Mouse (Mus musculus) bone marrow macrophage, adult 2 months (primary cell): Measurements from ENCODE around the gene Lsamp. TPM values are rescaled to one million over a fixed set of nuclear protein-coding genes. Genes with fewer than 3 reads are reported as not detected.

Source experiments
- H3K27ac ChIP-seq: 2 replicates; pipeline ENCODE4 v1.5.1; 2012; ENCODE audit warnings: low read depth, low read length; ENCODE audit not compliant: insufficient read depth
- H3K4me1 ChIP-seq: 2 replicates; pipeline ENCODE4 v1.6.1; 2012; ENCODE audit warnings: low read length; ENCODE audit not compliant: control insufficient read depth, insufficient read depth
- H3K4me3 ChIP-seq: 2 replicates; pipeline ENCODE4 v1.5.1; 2012; ENCODE audit warnings: mild to moderate bottlenecking, low read length, moderate library complexity; ENCODE audit not compliant: insufficient read depth
- CTCF ChIP-seq: IDR thresholded peaks from 2 replicates; pipeline ENCODE4 v1.5.1; 2012; ENCODE audit warnings: low read depth, mild to moderate bottlenecking, low read length, moderate library complexity
- POLR2A ChIP-seq: IDR thresholded peaks from 2 replicates; pipeline ENCODE4 v1.6.1; 2012; ENCODE audit warnings: mild to moderate bottlenecking, low read depth, low read length, borderline replicate concordance
- polyA plus RNA-seq: library from polyadenylated mRNA; stranded (reverse); fragments of >200 nt; gene quantifications from 2 replicates; pipeline ENCODE4 v1.2.4, GENCODE M21; 2012; ENCODE audit not compliant: missing spikeins, insufficient read depth, insufficient read length

Lsamp gene
- polyA plus RNA-seq, 1 experiment, result not detected

DNA sequence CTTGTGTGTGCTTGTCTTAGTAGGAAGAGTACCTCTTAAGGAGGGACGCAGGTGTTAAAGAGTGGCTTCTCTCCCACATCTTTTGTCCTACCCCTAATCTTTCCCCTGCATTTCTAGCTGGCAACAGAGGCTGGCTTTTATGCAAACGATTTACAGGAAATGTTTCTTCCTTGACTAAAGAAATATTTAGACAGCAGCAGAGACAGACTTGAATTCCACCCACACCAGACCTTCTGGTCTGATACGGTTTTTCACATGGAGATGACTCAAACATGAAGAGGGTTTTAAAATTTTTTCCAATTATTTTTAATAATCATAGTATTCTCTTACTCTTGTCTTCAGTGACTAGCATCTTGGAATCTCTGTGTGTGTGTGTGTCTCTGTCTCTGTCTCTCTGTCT, 1333.8 kb downstream of the Lsamp start:
- H3K4me3 ChIP-seq, result no peak overlapping the region
- no peak overlapping the region for H3K27ac ChIP-seq
- H3K4me1 ChIP-seq, result no peaks in the 10 kb centered on the region
- no peak for TF ChIP-seq CTCF
- TF ChIP-seq POLR2A, result no peak

- Histone ChIP-seq H3K4me3 (no peak overlapping the region), H3K4me1 (no peaks in the 10 kb centered on the region), H3K27ac (no peak overlapping the region)
- no peak for TF ChIP-seq POLR2A
Measured at GRCm38 (mm10) chr16:41343431-41343830, 1359.3 kb downstream of the Lsamp start.

GRCm38 (mm10) chr16:41365138-41365537, 1381.0 kb downstream of the Lsamp start:
- Histone ChIP-seq H3K27ac (no peak overlapping the region), H3K4me3 (no peak overlapping the region), H3K4me1 (no peaks in the 10 kb centered on the region)
- TF ChIP-seq CTCF (no peak), POLR2A (no peak)

- no peaks in the 10 kb centered on the region for H3K4me1 ChIP-seq
- TF ChIP-seq CTCF, result no peak
- no peak for TF ChIP-seq POLR2A
- H3K4me3 ChIP-seq, result no peak overlapping the region
- no peak overlapping the region for H3K27ac ChIP-seq
Measured at GRCm38 (mm10) chr16:41383702-41384101, 1399.5 kb downstream of the Lsamp start.

- TF ChIP-seq POLR2A (no peak), CTCF (no peak)
- Histone ChIP-seq H3K4me1 (no peaks in the 10 kb centered on the region), H3K4me3 (no peak overlapping the region), H3K27ac (no peak overlapping the region)
Measured at GRCm38 (mm10) chr16:41384288-41384687, 1400.1 kb downstream of the Lsamp start.

- Histone ChIP-seq H3K4me1 (no peaks in the 10 kb centered on the region), H3K27ac (no peak overlapping the region), H3K4me3 (no peak overlapping the region)
- TF ChIP-seq POLR2A (no peak), CTCF (no peak)
Measured at GRCm38 (mm10) chr16:41408850-41409249, 1424.7 kb downstream of the Lsamp start.

GRCm38 (mm10) chr16:41410671-41411070, 1426.5 kb downstream of the Lsamp start:
- no peaks in the 10 kb centered on the region for H3K4me1 ChIP-seq
- H3K27ac ChIP-seq, result no peak overlapping the region
- TF ChIP-seq CTCF (no peak), POLR2A (no peak)
- no peak overlapping the region for H3K4me3 ChIP-seq

DNA sequence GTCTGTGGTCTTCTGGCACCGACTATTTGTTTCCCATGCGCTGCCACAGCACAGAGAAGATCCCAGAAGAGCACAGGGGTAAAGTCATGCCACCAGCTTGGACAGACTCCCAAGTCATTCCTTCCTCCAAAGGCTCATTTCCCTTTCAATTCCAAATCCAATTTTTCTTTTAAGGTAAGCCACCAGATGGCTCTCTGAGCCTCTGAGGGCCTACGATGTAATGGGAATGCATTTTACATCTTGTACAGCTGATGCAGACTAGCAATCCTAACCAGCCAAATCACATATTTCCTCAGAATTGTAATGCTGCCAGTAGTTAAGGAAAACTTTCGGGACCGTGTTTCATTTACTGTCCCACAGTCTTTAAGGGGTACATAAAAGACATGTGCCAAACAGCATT, 1433.2 kb downstream of the Lsamp start:
- H3K27ac ChIP-seq, result no peak overlapping the region
- no peak for TF ChIP-seq POLR2A
- TF ChIP-seq CTCF, result no peak
- no peaks in the 10 kb centered on the region for H3K4me1 ChIP-seq
- H3K4me3 ChIP-seq, result no peak overlapping the region

DNA sequence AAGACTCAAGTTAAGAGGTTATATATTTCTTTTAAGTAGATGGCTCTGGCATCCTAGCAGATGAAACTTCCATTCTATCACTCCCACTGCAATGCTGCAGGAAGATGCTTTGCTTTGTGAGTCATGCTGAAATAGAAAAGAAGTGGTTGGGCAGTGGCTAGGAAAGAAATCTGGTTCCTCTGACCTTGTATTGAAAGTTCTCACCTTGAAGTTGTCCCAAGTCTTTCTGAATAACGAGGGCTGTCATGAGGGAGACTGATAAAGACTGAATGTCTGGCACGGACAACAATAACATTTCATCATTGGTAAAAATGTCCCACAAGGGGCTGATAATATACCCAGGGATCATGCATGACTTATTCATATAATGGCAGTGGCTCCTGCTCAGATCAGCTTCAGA, 1483.2 kb downstream of the Lsamp start:
- Histone ChIP-seq H3K4me1 (no peaks in the 10 kb centered on the region), H3K4me3 (no peak overlapping the region), H3K27ac (no peak overlapping the region)
- no peak for TF ChIP-seq POLR2A
- no peak for TF ChIP-seq CTCF

- Histone ChIP-seq H3K27ac (no peak overlapping the region), H3K4me3 (no peak overlapping the region), H3K4me1 (no peaks in the 10 kb centered on the region)
- no peak for TF ChIP-seq POLR2A
- no peak for TF ChIP-seq CTCF
Measured at GRCm38 (mm10) chr16:41478694-41479093, 1494.5 kb downstream of the Lsamp start.

DNA sequence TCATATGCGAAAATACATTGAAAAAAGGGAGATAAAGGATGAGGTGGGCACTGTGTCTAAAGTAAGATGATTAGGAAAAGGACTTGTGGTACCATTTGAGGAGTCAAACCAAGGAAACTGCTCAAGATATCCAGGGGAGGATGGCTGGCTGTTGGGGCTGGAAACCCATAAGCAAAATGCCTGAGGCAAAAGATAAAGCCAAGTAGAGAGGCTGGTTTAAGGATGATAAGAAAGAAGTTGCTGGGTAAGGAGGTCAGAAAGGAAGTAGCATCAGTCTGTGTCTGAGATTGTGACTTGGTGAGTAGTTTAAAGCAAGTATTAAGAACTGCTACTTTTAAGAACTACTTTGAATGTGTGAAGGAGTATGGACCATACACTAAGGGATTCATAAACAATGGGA, 1497.7 kb downstream of the Lsamp start:
- no peak overlapping the region for H3K4me3 ChIP-seq
- H3K4me1 ChIP-seq, result no peaks in the 10 kb centered on the region
- H3K27ac ChIP-seq, result no peak overlapping the region
- TF ChIP-seq POLR2A (no peak), CTCF (no peak)

- no peak for TF ChIP-seq CTCF
- no peak for TF ChIP-seq POLR2A
- Histone ChIP-seq H3K4me1 (no peaks in the 10 kb centered on the region), H3K27ac (no peak overlapping the region), H3K4me3 (no peak overlapping the region)
Measured at GRCm38 (mm10) chr16:41510915-41511552, 1526.9 kb downstream of the Lsamp start.
